Mouse (Mus musculus) hindbrain, embryonic 15.5 days (tissue): ENCODE data around the gene Ppp1r13l. TPM values are rescaled to one million over a fixed set of nuclear protein-coding genes. Genes with fewer than 3 reads are reported as not detected.

ENCODE experiments used
- ATAC-seq: fragments of 200-750 bp; cut with Nextera tagmentation; 2 replicates; pipeline ENCODE4 v1.8.0; 2017; ENCODE audit warnings: low read depth, moderate number of reproducible peaks, moderate TSS enrichment; ENCODE audit not compliant: low FRiP score
- H3K27ac ChIP-seq: fragments of 300-500 bp; sonication (generic); replicated peaks from 2 replicates; pipeline ENCODE4 v1.5.1; 2015; ENCODE audit warnings: mild to moderate bottlenecking, inconsistent platforms
- H3K27me3 ChIP-seq: fragments of 300-500 bp; sonication (generic); 2 replicates; pipeline ENCODE4 v1.6.1; 2015; ENCODE audit warnings: control low read depth, inconsistent platforms
- H3K36me3 ChIP-seq: fragments of 300-500 bp; sonication (generic); 2 replicates; pipeline ENCODE4 v1.6.1; 2015; ENCODE audit warnings: control low read depth, inconsistent platforms
- H3K4me1 ChIP-seq: fragments of 300-500 bp; sonication (generic); replicated peaks from 2 replicates; pipeline ENCODE4 v1.6.1; 2015; ENCODE audit warnings: control low read depth, inconsistent platforms
- H3K4me2 ChIP-seq: fragments of 300-500 bp; sonication (generic); 2 replicates; pipeline ENCODE4 v1.6.1; 2015; ENCODE audit warnings: moderate library complexity, mild to moderate bottlenecking, inconsistent platforms
- H3K4me3 ChIP-seq: fragments of 300-500 bp; sonication (generic); 2 replicates; pipeline ENCODE4 v1.5.1; 2015; ENCODE audit warnings: mild to moderate bottlenecking, inconsistent platforms
- H3K9ac ChIP-seq: fragments of 300-500 bp; sonication (generic); 2 replicates; pipeline ENCODE4 v1.6.1; 2015; ENCODE audit warnings: inconsistent platforms
- H3K9me3 ChIP-seq: fragments of 300-500 bp; sonication (generic); 2 replicates; pipeline ENCODE4 v1.6.1; 2016; ENCODE audit warnings: control low read depth, inconsistent platforms
- WGBS: fragments of 180-500 bp; shearing (Covaris S2); methylation state at CpG from one replicate; pipeline ENCODE4 v1.1.7; 2015; 5-methylcytosine and 5-hydroxymethylcytosine counted together
- polyA plus RNA-seq: library from polyadenylated mRNA; unstranded; fragments of >200 nt; fragmentation: Nextera tagmentation; extraction: Ambion mirVana; gene quantifications from 2 replicates; pipeline ENCODE4 v1.2.1, GENCODE M21; 2015

The Ppp1r13l gene
- polyA plus RNA-seq, 1 experiment from 2014 or later = 3.0 TPM

DNA sequence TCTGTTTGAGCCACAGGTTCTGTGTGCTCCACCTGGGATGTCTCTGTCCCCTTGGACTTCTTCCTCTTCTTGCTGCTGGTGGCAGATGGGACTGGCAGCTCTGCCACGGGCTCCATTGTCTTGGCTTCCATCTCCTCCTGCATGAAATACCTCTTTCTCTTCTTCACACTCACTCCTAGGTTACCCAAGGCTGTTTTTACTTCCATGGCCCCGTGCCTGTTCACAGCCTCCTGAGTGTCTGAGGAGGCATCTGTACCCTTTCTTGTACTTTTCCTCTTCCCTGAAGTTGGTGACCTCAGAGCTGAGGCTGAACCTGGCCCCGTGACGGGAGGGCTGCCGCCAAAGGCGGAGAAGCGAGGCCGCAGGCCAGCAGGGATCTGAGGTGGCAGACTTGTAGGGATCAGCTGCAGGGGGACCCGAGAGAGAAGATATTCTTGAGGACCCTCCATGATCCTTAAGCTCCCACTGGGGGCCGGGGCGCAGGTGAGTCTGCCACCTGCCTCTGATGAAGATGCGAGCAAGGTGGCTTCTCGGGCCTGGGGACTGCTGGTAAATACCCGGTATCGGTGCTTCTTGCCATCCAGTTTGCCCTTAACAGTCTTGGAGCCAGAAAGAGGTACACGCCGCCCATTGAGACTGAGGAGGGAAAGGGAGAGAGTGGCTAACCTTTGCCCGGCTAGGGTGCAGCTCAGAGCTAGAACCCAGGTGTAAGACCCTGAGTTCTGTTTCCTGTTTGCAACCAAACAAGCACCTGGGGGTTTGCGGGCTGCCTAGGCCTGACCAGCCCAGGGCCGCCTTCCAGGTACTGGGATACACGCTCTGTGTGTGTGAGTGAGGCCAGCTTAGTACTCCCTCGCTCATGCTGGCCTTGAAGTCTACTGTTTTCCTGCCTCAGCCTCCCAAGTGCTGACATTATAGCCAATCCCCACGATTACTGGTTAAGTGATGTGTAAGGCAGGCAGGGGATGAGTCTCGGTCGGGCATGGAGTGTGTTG, 1.9 kb upstream of the Ppp1r13l start:
- H3K4me1 ChIP-seq = peaks cover 34% of the 10 kb centered on the region
- WGBS = 91% methylated on average over 25 of the region's 25 CpGs
- peak overlapping the region; percentile 82; the same call in 1 of the 2 replicates for H3K4me3 ChIP-seq
- ATAC-seq = no peak
- no peak overlapping the region for H3K27ac ChIP-seq
- peak overlapping the region; percentile 96 for H3K4me2 ChIP-seq
- H3K9ac ChIP-seq = no peak overlapping the region
- H3K36me3 ChIP-seq = peaks cover 31% of the 10 kb centered on the region
- H3K27me3 ChIP-seq = peaks cover 11% of the 10 kb centered on the region
- no peaks in the 10 kb centered on the region for H3K9me3 ChIP-seq

GRCm38 (mm10) chr7:19358634-19359033, 915 bp upstream of the Ppp1r13l start:
- 25% methylated on average over 13 of the region's 13 CpGs for WGBS
- peaks cover 29% of the 10 kb centered on the region for H3K36me3 ChIP-seq
- H3K9me3 ChIP-seq = no peaks in the 10 kb centered on the region
- H3K27ac ChIP-seq = no peak overlapping the region
- peak overlapping the region; percentile 68 for H3K9ac ChIP-seq
- peaks cover 15% of the 10 kb centered on the region for H3K27me3 ChIP-seq
- peak overlapping the region; percentile 82 for H3K4me3 ChIP-seq
- H3K4me2 ChIP-seq = peak overlapping the region; percentile 96
- ATAC-seq = no peak
- H3K4me1 ChIP-seq = peaks cover 34% of the 10 kb centered on the region

- H3K36me3 ChIP-seq = peaks cover 18% of the 10 kb centered on the region
- H3K27ac ChIP-seq = peak overlapping the region; percentile 46; the same call in 1 of the 2 replicates
- H3K9me3 ChIP-seq = no peaks in the 10 kb centered on the region
- peak overlapping the region; percentile 82 for H3K4me3 ChIP-seq
- peaks cover 15% of the 10 kb centered on the region for H3K27me3 ChIP-seq
- peaks cover 34% of the 10 kb centered on the region for H3K4me1 ChIP-seq
- under 1% methylated on average over 45 of the region's 45 CpGs for WGBS
- peak overlapping the region; percentile 96 for H3K4me2 ChIP-seq
- peak overlapping the region; percentile 68 for H3K9ac ChIP-seq
- peak; percentile 58 for ATAC-seq
These were observed 518 bp downstream of the Ppp1r13l start for GRCm38 (mm10) chr7:19359892-19360641.

DNA sequence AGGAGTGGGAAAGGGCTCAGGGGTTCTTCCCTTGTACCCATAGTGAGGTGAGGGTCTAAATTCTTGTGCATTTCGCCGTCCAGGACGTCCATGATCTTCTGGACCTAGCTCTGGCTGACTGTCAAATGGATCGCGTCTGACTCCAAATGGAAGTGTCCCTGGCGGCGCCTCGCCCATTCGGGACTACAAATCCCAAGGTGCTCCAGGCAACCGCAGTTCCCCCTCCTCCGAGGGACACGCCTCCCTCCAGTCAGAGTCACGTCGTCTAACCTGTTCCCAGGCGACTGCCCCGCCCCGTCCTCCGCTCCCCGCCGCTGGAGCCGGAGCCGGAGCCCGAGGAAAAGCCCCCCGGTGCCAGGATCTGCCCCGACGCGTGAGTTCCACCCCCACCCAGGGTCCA, 1.4 kb downstream of the Ppp1r13l start:
- peak overlapping the region; percentile 96 for H3K4me2 ChIP-seq
- H3K9ac ChIP-seq = peak overlapping the region; percentile 55
- H3K36me3 ChIP-seq = peaks cover 13% of the 10 kb centered on the region
- H3K27ac ChIP-seq = no peak overlapping the region
- no peaks in the 10 kb centered on the region for H3K9me3 ChIP-seq
- peaks cover 15% of the 10 kb centered on the region for H3K27me3 ChIP-seq
- peak overlapping the region; percentile 82 for H3K4me3 ChIP-seq
- H3K4me1 ChIP-seq = peaks cover 34% of the 10 kb centered on the region
- peak; percentile 63 for ATAC-seq
- under 1% methylated on average over 27 of the region's 27 CpGs for WGBS

DNA sequence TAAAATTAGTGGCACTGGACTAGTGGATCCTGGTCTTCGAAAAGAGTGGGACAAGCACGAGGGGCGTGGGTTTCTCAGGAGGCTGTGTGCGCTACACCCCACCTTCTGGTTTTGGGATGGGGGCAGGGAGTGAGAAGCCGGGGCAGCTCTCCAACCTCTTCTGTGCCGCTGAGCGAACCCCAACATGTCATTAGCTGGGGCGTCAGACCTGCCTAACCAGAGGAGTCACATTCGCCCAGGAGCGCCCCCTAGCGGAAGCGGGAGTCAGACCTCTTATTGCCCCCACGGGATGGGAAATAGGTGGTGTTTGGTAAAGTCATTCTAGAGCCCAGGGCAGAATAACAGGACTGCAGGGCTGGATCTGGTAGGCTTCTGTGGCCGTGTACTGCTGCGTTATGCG, 2.2 kb downstream of the Ppp1r13l start:
- H3K36me3 ChIP-seq = peaks cover 8% of the 10 kb centered on the region
- ATAC-seq = no peak
- H3K4me3 ChIP-seq = peak overlapping the region; percentile 82
- peak overlapping the region; percentile 96 for H3K4me2 ChIP-seq
- no peaks in the 10 kb centered on the region for H3K9me3 ChIP-seq
- H3K4me1 ChIP-seq = peaks cover 34% of the 10 kb centered on the region
- WGBS = 13% methylated on average over 16 of the region's 16 CpGs
- H3K27me3 ChIP-seq = peaks cover 15% of the 10 kb centered on the region
- 0 out of 2 replicates have a peak overlapping the region, but pooled peaks have one; percentile 55 for H3K9ac ChIP-seq
- no peak overlapping the region for H3K27ac ChIP-seq

- no peak overlapping the region for H3K9ac ChIP-seq
- no peak overlapping the region for H3K4me3 ChIP-seq
- H3K9me3 ChIP-seq = no peaks in the 10 kb centered on the region
- peak overlapping the region; percentile 96 for H3K4me2 ChIP-seq
- H3K27me3 ChIP-seq = peaks cover 15% of the 10 kb centered on the region
- 34% methylated on average over 4 of the region's 4 CpGs for WGBS
- ATAC-seq = no peak
- peaks cover 34% of the 10 kb centered on the region for H3K4me1 ChIP-seq
- peaks cover 3% of the 10 kb centered on the region; the same call in 1 of the 2 replicates for H3K36me3 ChIP-seq
- no peak overlapping the region for H3K27ac ChIP-seq
These were observed 2.7 kb downstream of the Ppp1r13l start for GRCm38 (mm10) chr7:19362276-19362675.

DNA sequence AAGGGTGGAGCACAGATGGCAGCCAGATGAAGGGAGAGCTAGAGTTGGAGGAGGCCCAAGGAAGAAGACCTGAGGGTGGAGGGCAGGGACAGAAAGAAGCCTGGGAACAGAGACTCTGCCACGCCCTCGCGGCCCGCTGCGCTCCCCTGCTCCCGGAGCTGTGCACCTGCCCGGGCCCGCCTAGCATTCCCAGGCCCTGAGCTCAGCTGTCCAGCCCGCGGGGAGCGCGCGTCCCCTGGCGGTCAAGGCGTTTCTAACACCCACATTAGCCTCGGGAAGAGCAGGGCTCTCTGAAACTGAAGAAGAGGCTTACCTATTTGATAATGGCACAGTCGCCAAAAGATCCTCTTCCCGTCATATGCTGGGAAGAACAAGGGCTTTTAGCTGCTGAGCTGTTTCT, 4.3 kb downstream of the Ppp1r13l start:
- 4% methylated on average over 18 of the region's 18 CpGs for WGBS
- Histone ChIP-seq H3K36me3 (no peaks in the 10 kb centered on the region), H3K4me1 (peaks cover 24% of the 10 kb centered on the region), H3K9ac (no peak overlapping the region), H3K9me3 (no peaks in the 10 kb centered on the region), H3K27ac (no peak overlapping the region), H3K27me3 (peaks cover 21% of the 10 kb centered on the region), H3K4me2 (no peak overlapping the region), H3K4me3 (no peak overlapping the region)
- no peak for ATAC-seq

GRCm38 (mm10) chr7:19365376-19365775, 5.8 kb downstream of the Ppp1r13l start:
- H3K27me3 ChIP-seq = peaks cover 23% of the 10 kb centered on the region
- no peak overlapping the region for H3K9ac ChIP-seq
- H3K4me3 ChIP-seq = no peak overlapping the region
- WGBS = 85% methylated on average over 4 of the region's 4 CpGs
- H3K4me2 ChIP-seq = no peak overlapping the region
- H3K9me3 ChIP-seq = no peaks in the 10 kb centered on the region
- H3K4me1 ChIP-seq = peaks cover 26% of the 10 kb centered on the region
- H3K36me3 ChIP-seq = no peaks in the 10 kb centered on the region
- no peak for ATAC-seq
- H3K27ac ChIP-seq = no peak overlapping the region

GRCm38 (mm10) chr7:19368380-19368779, 8.8 kb downstream of the Ppp1r13l start:
- WGBS = 25% methylated on average over 16 of the region's 16 CpGs
- Histone ChIP-seq H3K36me3 (no peaks in the 10 kb centered on the region), H3K4me3 (no peak overlapping the region), H3K4me2 (no peak overlapping the region), H3K4me1 (peaks cover 5% of the 10 kb centered on the region), H3K27me3 (peaks cover 7% of the 10 kb centered on the region; the same call in 1 of the 2 replicates), H3K27ac (no peak overlapping the region), H3K9me3 (no peaks in the 10 kb centered on the region), H3K9ac (no peak overlapping the region)
- no peak for ATAC-seq

DNA sequence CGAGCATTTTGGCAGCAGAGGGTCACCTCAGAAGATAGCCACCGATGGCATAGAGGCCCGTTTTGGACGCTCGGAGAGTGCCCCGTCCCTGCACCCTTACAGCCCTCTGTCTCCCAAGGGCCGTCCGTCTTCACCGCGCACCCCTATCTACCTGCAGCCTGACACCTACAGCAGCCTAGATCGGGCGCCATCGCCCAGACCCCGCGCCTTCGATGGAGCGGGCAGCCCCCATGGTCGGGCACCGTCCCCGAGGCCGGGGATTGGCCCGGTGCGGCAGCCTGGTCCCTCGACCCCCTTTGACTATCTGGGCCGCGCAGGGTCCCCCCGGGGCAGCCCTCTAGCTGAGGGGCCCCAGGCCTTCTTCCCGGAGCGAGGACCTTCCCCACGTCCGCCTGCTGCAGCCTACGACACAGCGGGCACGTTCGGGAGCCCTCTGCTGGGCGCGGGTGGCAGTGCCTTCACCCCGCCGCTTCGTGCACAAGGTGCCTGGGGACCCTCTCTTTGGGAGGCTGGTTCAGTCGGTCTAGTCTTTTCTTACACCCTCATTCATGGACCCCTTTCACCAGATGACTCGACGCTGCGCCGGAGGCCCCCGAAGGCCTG, 10.4 kb downstream of the Ppp1r13l start:
- Histone ChIP-seq H3K36me3 (no peaks in the 10 kb centered on the region), H3K4me1 (peaks cover 5% of the 10 kb centered on the region), H3K27me3 (peaks cover 7% of the 10 kb centered on the region; the same call in 1 of the 2 replicates), H3K9me3 (no peaks in the 10 kb centered on the region), H3K27ac (no peak overlapping the region), H3K9ac (peak overlapping the region; percentile 54), H3K4me3 (peak overlapping the region; percentile 42), H3K4me2 (peak overlapping the region; percentile 70)
- peak; percentile 84 for ATAC-seq
- WGBS = 11% methylated on average over 45 of the region's 46 CpGs

DNA sequence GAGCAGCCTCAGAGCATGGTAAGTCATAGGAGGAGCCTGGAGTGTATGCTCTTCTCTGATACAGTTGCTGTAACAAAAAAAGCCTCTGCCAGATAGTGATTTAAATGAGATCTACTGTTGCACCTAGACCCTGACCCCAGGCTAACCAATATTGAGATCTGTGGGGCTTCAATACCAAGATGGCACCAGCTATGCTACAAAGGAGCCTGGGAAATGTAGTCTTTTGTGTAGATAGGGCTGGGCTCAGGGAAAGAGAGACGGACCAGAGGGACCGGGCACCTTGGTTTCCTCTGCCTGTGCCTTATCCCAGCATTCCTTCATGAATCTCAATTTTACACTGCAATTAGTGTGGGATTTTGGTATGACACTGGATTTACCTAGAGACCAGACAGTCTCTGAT, 13.8 kb downstream of the Ppp1r13l start:
- Histone ChIP-seq H3K9ac (no peak overlapping the region), H3K4me1 (peaks cover 5% of the 10 kb centered on the region), H3K27me3 (peaks cover 7% of the 10 kb centered on the region; the same call in 1 of the 2 replicates), H3K4me3 (no peak overlapping the region), H3K27ac (no peak overlapping the region), H3K36me3 (no peaks in the 10 kb centered on the region), H3K4me2 (no peak overlapping the region), H3K9me3 (no peaks in the 10 kb centered on the region)
- ATAC-seq = no peak
- WGBS = 84% methylated on average over 2 of the region's 2 CpGs
